Comparison of ENCODE assay signal across 9 mouse cellular contexts in genomic region chr2:32620682-32621516, GRCm38 (mm10). TPM values are rescaled to one million over a fixed set of nuclear protein-coding genes. Genes with fewer than 3 reads are reported as not detected.
DNase-seq lines count a peak whose midpoint lies in the region; ATAC-seq lines count a peak whose summit lies in the region.
"Had no signal": no experiment of that assay in that cellular context is flagged by ENCODE, and none has a peak within 500 bp of the region (broad histone marks: within the 10 kb centered on the region; RNA-seq: fewer than 3 reads in every experiment).

No protein-coding gene starts in this region.

- no peak overlapping the region for H3K4me3 ChIP-seq in forebrain, embryonic 16.5 days (replicated peaks; ENCODE audit: low read length)
- H3K4me3 ChIP-seq in forebrain, embryonic 15.5 days: no peak overlapping the region
- no peak overlapping the region for H3K4me3 ChIP-seq in embryonic facial prominence, embryonic 14.5 days (ENCODE audit: low read depth, low read length)
- H3K4me3 ChIP-seq in intestine, embryonic 14.5 days (ENCODE audit: low read depth, low read length): no peak overlapping the region
- no peak overlapping the region for H3K4me3 ChIP-seq in liver, embryonic 15.5 days (replicated peaks)
- no peak overlapping the region for H3K4me3 ChIP-seq in stomach, embryonic 16.5 days (replicated peaks; ENCODE audit: low read length)

- peaks cover 3% of the 10 kb centered on the region; the same call in 1 of the 2 replicates for H3K9me3 ChIP-seq in forebrain, embryonic 16.5 days (ENCODE audit: control insufficient read depth, low read length)
- H3K9me3 ChIP-seq in forebrain, embryonic 15.5 days: no peaks in the 10 kb centered on the region
- H3K9me3 ChIP-seq in embryonic facial prominence, embryonic 14.5 days (ENCODE audit: control insufficient read depth, low read length): no peaks in the 10 kb centered on the region
- H3K9me3 ChIP-seq in intestine, embryonic 14.5 days (ENCODE audit: control insufficient read depth, low read length): 0 out of 2 replicates have a peak, but pooled peaks cover 3% of the 10 kb centered on the region
- no peaks in the 10 kb centered on the region for H3K9me3 ChIP-seq in liver, embryonic 15.5 days (replicated peaks)
- H3K9me3 ChIP-seq in stomach, embryonic 16.5 days (replicated peaks; ENCODE audit: control insufficient read depth, low read length): no peaks in the 10 kb centered on the region; the same call in 1 of the 2 replicates

- H3K4me2 ChIP-seq in forebrain, embryonic 16.5 days (ENCODE audit: low read length): no peak overlapping the region
- H3K4me2 ChIP-seq in forebrain, embryonic 15.5 days (replicated peaks): no peak overlapping the region
- peak overlapping the region; percentile 11; the same call in 1 of the 2 replicates for H3K4me2 ChIP-seq in embryonic facial prominence, embryonic 14.5 days (ENCODE audit: low read depth, low read length)
- H3K4me2 ChIP-seq in intestine, embryonic 14.5 days (ENCODE audit: low read length): peak overlapping the region; percentile 33
- no peak overlapping the region for H3K4me2 ChIP-seq in liver, embryonic 15.5 days
- 0 out of 2 replicates have a peak overlapping the region, but pooled peaks have one; percentile 6 for H3K4me2 ChIP-seq in stomach, embryonic 16.5 days (ENCODE audit: low read depth, low read length)

- ATAC-seq in forebrain, embryonic 16.5 days: no peak
- no peak for ATAC-seq in forebrain, embryonic 15.5 days (replicated peaks)
- peak; percentile 48 for ATAC-seq in embryonic facial prominence, embryonic 14.5 days (ENCODE audit: low read depth)
- peak; percentile 80 for ATAC-seq in intestine, embryonic 14.5 days (replicated peaks; ENCODE audit: low FRiP score, low TSS enrichment, low read depth)
- peak; percentile 54 for ATAC-seq in liver, embryonic 15.5 days (ENCODE audit: insufficient read depth)
- ATAC-seq in stomach, embryonic 16.5 days (ENCODE audit: insufficient read depth, low FRiP score): peak; percentile 79

- peak; percentile 85 for DNase-seq in embryonic facial prominence, embryonic 14.5 days (ENCODE audit: low spot score)
- DNase-seq in intestine, embryonic 14.5 days (ENCODE audit: low spot score): peak; percentile 75
- no peak for DNase-seq in ovary, adult 18-20 months (ENCODE audit: low spot score)
- DNase-seq in layer of hippocampus, adult 11-12 months (ENCODE audit: low spot score): no peak

- no peaks in the 10 kb centered on the region for H3K36me3 ChIP-seq in forebrain, embryonic 16.5 days (ENCODE audit: control insufficient read depth, insufficient read depth)
- H3K36me3 ChIP-seq in forebrain, embryonic 15.5 days: no peaks in the 10 kb centered on the region
- H3K36me3 ChIP-seq in embryonic facial prominence, embryonic 14.5 days (ENCODE audit: control insufficient read depth, insufficient read depth, low read length): peaks cover 33% of the 10 kb centered on the region
- peaks cover 23% of the 10 kb centered on the region for H3K36me3 ChIP-seq in intestine, embryonic 14.5 days (ENCODE audit: control insufficient read depth, insufficient read depth, low read length)
- peaks cover 31% of the 10 kb centered on the region for H3K36me3 ChIP-seq in liver, embryonic 15.5 days (replicated peaks)
- H3K36me3 ChIP-seq in stomach, embryonic 16.5 days (ENCODE audit: control insufficient read depth, insufficient read depth, low read length): 0 out of 2 replicates have a peak, but pooled peaks cover 6% of the 10 kb centered on the region

- peaks cover 13% of the 10 kb centered on the region for H3K4me1 ChIP-seq in forebrain, embryonic 16.5 days (replicated peaks; ENCODE audit: control insufficient read depth, insufficient read depth, low read length)
- H3K4me1 ChIP-seq in forebrain, embryonic 15.5 days: peaks cover 23% of the 10 kb centered on the region
- peaks cover 26% of the 10 kb centered on the region for H3K4me1 ChIP-seq in embryonic facial prominence, embryonic 14.5 days (ENCODE audit: control insufficient read depth, insufficient read depth, low read length)
- peaks cover 45% of the 10 kb centered on the region for H3K4me1 ChIP-seq in intestine, embryonic 14.5 days (replicated peaks; ENCODE audit: control insufficient read depth, insufficient read depth, low read length)
- peaks cover 46% of the 10 kb centered on the region for H3K4me1 ChIP-seq in liver, embryonic 15.5 days (replicated peaks)
- peaks cover 38% of the 10 kb centered on the region for H3K4me1 ChIP-seq in stomach, embryonic 16.5 days (ENCODE audit: control insufficient read depth, insufficient read depth, low read length)

- H3K27me3 ChIP-seq in forebrain, embryonic 16.5 days (replicated peaks; ENCODE audit: control insufficient read depth, insufficient read depth, low read length): no peaks in the 10 kb centered on the region
- H3K27me3 ChIP-seq in forebrain, embryonic 15.5 days: no peaks in the 10 kb centered on the region
- H3K27me3 ChIP-seq in embryonic facial prominence, embryonic 14.5 days (replicated peaks; ENCODE audit: control insufficient read depth, insufficient read depth, low read length): no peaks in the 10 kb centered on the region
- H3K27me3 ChIP-seq in intestine, embryonic 14.5 days (replicated peaks; ENCODE audit: control insufficient read depth, insufficient read depth, low read length): no peaks in the 10 kb centered on the region
- H3K27me3 ChIP-seq in liver, embryonic 15.5 days: no peaks in the 10 kb centered on the region
- H3K27me3 ChIP-seq in stomach, embryonic 16.5 days (ENCODE audit: control insufficient read depth, insufficient read depth, low read length): no peaks in the 10 kb centered on the region

- H3K9ac ChIP-seq in forebrain, embryonic 16.5 days (replicated peaks; ENCODE audit: low read depth, low read length): peak overlapping the region; percentile 4; the same call in 1 of the 2 replicates
- H3K9ac ChIP-seq in forebrain, embryonic 15.5 days (replicated peaks): no peak overlapping the region
- H3K9ac ChIP-seq in embryonic facial prominence, embryonic 14.5 days (ENCODE audit: low read depth, low read length): 0 out of 2 replicates have a peak overlapping the region, but pooled peaks have one; percentile 26
- 0 out of 2 replicates have a peak overlapping the region, but pooled peaks have one; percentile 23 for H3K9ac ChIP-seq in intestine, embryonic 14.5 days (ENCODE audit: low read length)
- no peak overlapping the region for H3K9ac ChIP-seq in liver, embryonic 15.5 days
- peak overlapping the region; percentile 50; the same call in 1 of the 2 replicates for H3K9ac ChIP-seq in stomach, embryonic 16.5 days (ENCODE audit: low read length)

- 60% methylated on average over 4 of the region's 4 CpGs for WGBS in forebrain, embryonic 16.5 days
- WGBS in forebrain, embryonic 15.5 days: 38% methylated on average over 4 of the region's 4 CpGs
- 21% methylated on average over 4 of the region's 4 CpGs for WGBS in embryonic facial prominence, embryonic 14.5 days
- WGBS in intestine, embryonic 14.5 days: 9% methylated on average over 4 of the region's 4 CpGs
- 40% methylated on average over 4 of the region's 4 CpGs for WGBS in liver, embryonic 15.5 days (ENCODE audit: insufficient replicate concordance)
- WGBS in stomach, embryonic 16.5 days: 19% methylated on average over 4 of the region's 4 CpGs

- no peak overlapping the region for H3K27ac ChIP-seq in forebrain, embryonic 16.5 days (ENCODE audit: low read length)
- H3K27ac ChIP-seq in forebrain, embryonic 15.5 days (replicated peaks): no peak overlapping the region
- peak overlapping the region; percentile 86 for H3K27ac ChIP-seq in embryonic facial prominence, embryonic 14.5 days (replicated peaks; ENCODE audit: low read depth, low read length)
- H3K27ac ChIP-seq in intestine, embryonic 14.5 days (ENCODE audit: low read depth): peak overlapping the region; percentile 94
- peak overlapping the region; percentile 29; the same call in 1 of the 2 replicates for H3K27ac ChIP-seq in liver, embryonic 15.5 days (replicated peaks)
- H3K27ac ChIP-seq in stomach, embryonic 16.5 days (ENCODE audit: low read length): peak overlapping the region; percentile 72
- H3K27ac ChIP-seq: macrophage had no signal

RNA-seq across cellular contexts. Expression of gene Ak1, which starts 0.7 kb away (rescaled TPM):
- polyA plus RNA-seq in forebrain, embryonic 16.5 days (2015; fragmentation: Nextera tagmentation; extraction: Ambion mirVana): 83.8 and 91.2 TPM in 2 replicates
- polyA plus RNA-seq in forebrain, embryonic 15.5 days (2015; fragmentation: Nextera tagmentation; extraction: Ambion mirVana): 74.1 and 79.6 TPM in 2 replicates
- polyA plus RNA-seq in embryonic facial prominence, embryonic 14.5 days (2014; fragmentation: Nextera tagmentation; extraction: Ambion mirVana): 97.8 and 125 TPM in 2 replicates
- polyA plus RNA-seq in intestine, embryonic 14.5 days (2014; fragmentation: Nextera tagmentation; extraction: Ambion mirVana): 22.8 and 24.6 TPM in 2 replicates
- polyA plus RNA-seq in liver, embryonic 15.5 days (2015; fragmentation: Nextera tagmentation; extraction: Ambion mirVana): 4.7 and 6.6 TPM in 2 replicates
- 27.4 and 60.2 TPM in 2 replicates for polyA plus RNA-seq in stomach, embryonic 16.5 days (2015; fragmentation: Nextera tagmentation; extraction: Ambion mirVana)

RNA-seq across cellular contexts. Expression of gene St6galnac6, which starts 21.4 kb away (rescaled TPM):
- polyA plus RNA-seq in forebrain, embryonic 16.5 days (2015; fragmentation: Nextera tagmentation; extraction: Ambion mirVana): 18.3 and 21.6 TPM in 2 replicates
- polyA plus RNA-seq in forebrain, embryonic 15.5 days (2015; fragmentation: Nextera tagmentation; extraction: Ambion mirVana): 16.6 and 19.3 TPM in 2 replicates
- 11.1 and 12.1 TPM in 2 replicates for polyA plus RNA-seq in embryonic facial prominence, embryonic 14.5 days (2014; fragmentation: Nextera tagmentation; extraction: Ambion mirVana)
- 5.7 and 6.9 TPM in 2 replicates for polyA plus RNA-seq in intestine, embryonic 14.5 days (2014; fragmentation: Nextera tagmentation; extraction: Ambion mirVana)
- polyA plus RNA-seq in liver, embryonic 15.5 days (2015; fragmentation: Nextera tagmentation; extraction: Ambion mirVana): 11.6 and 11.7 TPM in 2 replicates
- 17.1 and 18.5 TPM in 2 replicates for polyA plus RNA-seq in stomach, embryonic 16.5 days (2015; fragmentation: Nextera tagmentation; extraction: Ambion mirVana)

RNA-seq across cellular contexts. Expression of gene Eng, which starts 25.5 kb away (rescaled TPM):
- 27.3 and 31.9 TPM in 2 replicates for polyA plus RNA-seq in forebrain, embryonic 16.5 days (2015; fragmentation: Nextera tagmentation; extraction: Ambion mirVana)
- polyA plus RNA-seq in forebrain, embryonic 15.5 days (2015; fragmentation: Nextera tagmentation; extraction: Ambion mirVana): 23.4 and 25.1 TPM in 2 replicates
- polyA plus RNA-seq in embryonic facial prominence, embryonic 14.5 days (2014; fragmentation: Nextera tagmentation; extraction: Ambion mirVana): 57.9 and 64.3 TPM in 2 replicates
- polyA plus RNA-seq in intestine, embryonic 14.5 days (2014; fragmentation: Nextera tagmentation; extraction: Ambion mirVana): 59.5 and 61.4 TPM in 2 replicates
- 23.5 and 29.5 TPM in 2 replicates for polyA plus RNA-seq in liver, embryonic 15.5 days (2015; fragmentation: Nextera tagmentation; extraction: Ambion mirVana)
- polyA plus RNA-seq in stomach, embryonic 16.5 days (2015; fragmentation: Nextera tagmentation; extraction: Ambion mirVana): 63.6 and 64.5 TPM in 2 replicates

RNA-seq across cellular contexts. Expression of gene St6galnac4, which starts 34.0 kb away (rescaled TPM):
- 27.4 and 29.6 TPM in 2 replicates for polyA plus RNA-seq in forebrain, embryonic 16.5 days (2015; fragmentation: Nextera tagmentation; extraction: Ambion mirVana)
- polyA plus RNA-seq in forebrain, embryonic 15.5 days (2015; fragmentation: Nextera tagmentation; extraction: Ambion mirVana): 25.9 and 26.4 TPM in 2 replicates
- polyA plus RNA-seq in embryonic facial prominence, embryonic 14.5 days (2014; fragmentation: Nextera tagmentation; extraction: Ambion mirVana): 39.4 and 41.0 TPM in 2 replicates
- polyA plus RNA-seq in intestine, embryonic 14.5 days (2014; fragmentation: Nextera tagmentation; extraction: Ambion mirVana): 15.5 and 20.3 TPM in 2 replicates
- polyA plus RNA-seq in liver, embryonic 15.5 days (2015; fragmentation: Nextera tagmentation; extraction: Ambion mirVana): 7.9 and 8.5 TPM in 2 replicates
- polyA plus RNA-seq in stomach, embryonic 16.5 days (2015; fragmentation: Nextera tagmentation; extraction: Ambion mirVana): 19.8 and 22.9 TPM in 2 replicates

RNA-seq across cellular contexts. Expression of gene 9430097D07Rik, which starts 45.4 kb away (rescaled TPM):
- 0.42 and 0.60 TPM in 2 replicates for polyA plus RNA-seq in forebrain, embryonic 16.5 days (2015; fragmentation: Nextera tagmentation; extraction: Ambion mirVana)
- polyA plus RNA-seq in forebrain, embryonic 15.5 days (2015; fragmentation: Nextera tagmentation; extraction: Ambion mirVana): 0.23 and 0.24 TPM in 2 replicates
- 0.13 and 0.18 TPM in 2 replicates for polyA plus RNA-seq in embryonic facial prominence, embryonic 14.5 days (2014; fragmentation: Nextera tagmentation; extraction: Ambion mirVana)
- polyA plus RNA-seq in intestine, embryonic 14.5 days (2014; fragmentation: Nextera tagmentation; extraction: Ambion mirVana): 0.15 and 0.35 TPM in 2 replicates
- not detected in 2 replicates for polyA plus RNA-seq in liver, embryonic 15.5 days (2015; fragmentation: Nextera tagmentation; extraction: Ambion mirVana)
- 0.10 and 0.15 TPM in 2 replicates for polyA plus RNA-seq in stomach, embryonic 16.5 days (2015; fragmentation: Nextera tagmentation; extraction: Ambion mirVana)
- polyA plus RNA-seq: macrophage had no signal

Comparison
In these comparisons a context has a peak if more than half of its experiments do, and no peak if none do; other contexts are left out.
1. H3K9ac ChIP-seq: peak in forebrain, embryonic 16.5 days (single experiment), embryonic facial prominence, embryonic 14.5 days (single experiment), intestine, embryonic 14.5 days (single experiment) and stomach, embryonic 16.5 days (single experiment); none in forebrain, embryonic 15.5 days (single experiment) and liver, embryonic 15.5 days (single experiment).
2. ATAC-seq: peak in embryonic facial prominence, embryonic 14.5 days (single experiment), intestine, embryonic 14.5 days (single experiment), liver, embryonic 15.5 days (single experiment) and stomach, embryonic 16.5 days (single experiment); none in forebrain, embryonic 16.5 days (single experiment) and forebrain, embryonic 15.5 days (single experiment).
3. H3K27ac ChIP-seq: peak in embryonic facial prominence, embryonic 14.5 days (single experiment), intestine, embryonic 14.5 days (single experiment), liver, embryonic 15.5 days (single experiment) and stomach, embryonic 16.5 days (single experiment); none in forebrain, embryonic 16.5 days (single experiment) and forebrain, embryonic 15.5 days (single experiment).
4. H3K4me2 ChIP-seq: peak in embryonic facial prominence, embryonic 14.5 days (single experiment), intestine, embryonic 14.5 days (single experiment) and stomach, embryonic 16.5 days (single experiment); none in forebrain, embryonic 16.5 days (single experiment), forebrain, embryonic 15.5 days (single experiment) and liver, embryonic 15.5 days (single experiment).
5. DNase-seq: peak in embryonic facial prominence, embryonic 14.5 days (single experiment) and intestine, embryonic 14.5 days (single experiment); none in ovary, adult 18-20 months (single experiment) and layer of hippocampus, adult 11-12 months (single experiment).